Mouse (Mus musculus) adrenal gland, adult (tissue): ENCODE measurements around the gene Zfp618.
A peak's percentile ranks its signal among the peaks of the same experiment; 100 is the strongest.

Experiments
- DNase-seq, 2 experiments: peaks; one replicate each; pipeline ENCODE4 v3.0.0; 2022 to 2023; ENCODE audit warnings: low spot score in 1 of 2; ENCODE audit not compliant: inconsistent age in 2 of 2

The Zfp618 gene

DNA sequence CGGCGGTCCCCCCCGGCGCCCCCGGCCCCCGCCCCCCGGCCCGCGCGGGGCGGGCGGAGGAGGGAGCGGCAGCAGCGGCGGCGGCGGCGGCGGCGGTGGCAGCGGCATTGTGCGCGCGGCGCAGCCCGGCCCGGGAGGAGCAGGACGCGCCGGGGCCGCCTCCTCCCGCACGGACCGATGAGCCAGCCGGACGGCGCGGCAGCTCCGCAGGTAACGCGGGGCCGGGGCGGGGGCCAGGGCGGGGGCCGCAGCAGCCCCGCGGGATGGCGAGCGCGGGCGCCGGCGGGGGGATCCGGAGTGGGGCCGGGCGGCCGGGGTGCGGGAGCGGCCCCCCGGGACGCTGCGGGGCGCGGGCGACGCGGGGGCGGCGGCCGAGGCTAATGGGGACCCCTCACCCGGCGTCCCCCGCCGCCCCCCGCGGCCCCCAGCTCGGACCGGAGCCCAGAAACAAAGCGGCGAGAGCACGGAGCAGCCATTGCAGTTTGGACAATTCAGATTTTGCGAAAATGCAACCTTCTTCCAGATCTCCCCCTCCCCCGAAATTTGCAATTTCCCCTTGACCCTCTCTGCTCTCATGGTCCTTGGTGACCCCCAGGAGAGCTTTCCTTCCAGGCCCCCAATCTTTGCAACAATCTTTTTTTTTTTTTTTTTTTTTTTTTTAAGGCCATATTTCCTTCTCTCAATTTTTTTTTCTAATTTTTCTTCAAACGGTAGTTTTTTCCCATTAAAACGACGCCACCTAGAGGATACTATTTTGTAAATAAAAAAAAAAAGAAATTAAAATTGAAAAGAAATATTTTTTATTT, at the start of gene Zfp618:
Zfp618 (plus strand) TSS at position 77 of the 806 bp plus-strand sequence.
- DNase-seq = peak; percentile 32 to 71

DNA sequence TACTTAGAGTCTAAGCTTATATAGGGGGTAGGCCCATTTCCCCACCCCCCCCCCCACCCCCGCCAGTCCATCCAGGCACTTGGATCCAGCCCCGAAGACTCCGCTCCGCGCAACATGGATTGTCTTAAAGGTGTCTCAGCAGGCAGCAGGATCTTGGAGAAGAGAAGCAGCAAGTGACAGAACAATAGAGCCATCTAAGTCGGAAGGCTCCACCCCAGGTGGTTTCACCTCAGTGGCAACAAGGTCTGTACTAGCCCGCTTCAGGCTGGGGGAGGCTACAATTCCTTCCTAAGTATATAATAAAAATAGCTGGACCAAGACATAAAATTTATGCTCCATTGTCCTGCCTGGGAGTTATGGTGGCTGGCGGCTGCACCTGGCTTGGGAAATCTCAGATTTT, 48.3 kb upstream of the Zfp618 start:
- DNase-seq = no peak

DNA sequence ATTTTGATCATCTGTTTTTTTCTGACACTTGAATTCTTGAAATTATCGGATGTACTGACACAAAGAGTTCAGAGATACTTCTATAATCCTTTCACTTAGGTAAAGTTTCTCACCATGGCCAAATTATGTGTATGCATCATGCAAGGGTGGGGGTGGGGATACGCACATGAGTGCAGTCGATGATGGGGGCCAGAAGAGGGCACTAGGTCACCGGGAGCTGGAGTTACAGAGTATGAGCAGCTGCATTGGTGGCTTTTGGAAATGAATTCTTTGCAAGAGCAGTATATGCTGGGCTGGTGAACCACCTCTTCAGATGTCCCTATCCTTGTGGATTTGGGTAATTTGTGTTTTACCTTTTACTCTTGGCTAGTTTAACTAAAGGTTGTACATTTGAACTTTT, 31.6 kb upstream of the Zfp618 start:
- DNase-seq = no peak

DNA sequence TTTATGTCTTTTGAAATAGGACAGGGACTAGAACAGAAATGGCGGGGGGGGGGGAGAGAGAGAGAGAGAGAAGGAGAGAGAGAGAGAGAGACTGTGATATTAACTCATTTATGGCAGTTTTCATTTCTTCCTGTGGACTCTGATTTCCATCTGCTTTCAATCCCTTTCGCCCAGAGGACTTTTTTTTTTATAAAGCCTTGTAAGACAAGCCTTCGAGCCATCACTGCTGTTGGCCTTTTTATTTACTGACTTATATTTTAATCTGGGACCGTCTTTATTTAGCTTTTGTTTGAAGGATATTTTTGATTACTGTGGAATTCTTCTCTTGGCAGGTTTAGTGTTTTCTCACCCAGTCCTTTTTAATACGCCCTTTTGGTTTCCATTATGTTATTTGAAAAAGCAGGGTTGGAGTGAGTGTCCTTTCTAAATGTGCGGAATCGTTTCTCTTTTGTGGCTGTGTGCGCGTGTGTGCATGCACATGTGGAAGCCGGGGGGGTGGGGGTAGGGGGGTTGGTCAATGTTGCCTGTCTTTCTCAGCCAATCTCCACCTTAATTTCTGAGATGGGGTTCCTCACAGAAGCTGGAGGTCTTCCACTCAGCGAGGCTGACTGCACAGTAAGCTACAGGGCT, 29.7 kb upstream of the Zfp618 start:
- no peak for DNase-seq

DNA sequence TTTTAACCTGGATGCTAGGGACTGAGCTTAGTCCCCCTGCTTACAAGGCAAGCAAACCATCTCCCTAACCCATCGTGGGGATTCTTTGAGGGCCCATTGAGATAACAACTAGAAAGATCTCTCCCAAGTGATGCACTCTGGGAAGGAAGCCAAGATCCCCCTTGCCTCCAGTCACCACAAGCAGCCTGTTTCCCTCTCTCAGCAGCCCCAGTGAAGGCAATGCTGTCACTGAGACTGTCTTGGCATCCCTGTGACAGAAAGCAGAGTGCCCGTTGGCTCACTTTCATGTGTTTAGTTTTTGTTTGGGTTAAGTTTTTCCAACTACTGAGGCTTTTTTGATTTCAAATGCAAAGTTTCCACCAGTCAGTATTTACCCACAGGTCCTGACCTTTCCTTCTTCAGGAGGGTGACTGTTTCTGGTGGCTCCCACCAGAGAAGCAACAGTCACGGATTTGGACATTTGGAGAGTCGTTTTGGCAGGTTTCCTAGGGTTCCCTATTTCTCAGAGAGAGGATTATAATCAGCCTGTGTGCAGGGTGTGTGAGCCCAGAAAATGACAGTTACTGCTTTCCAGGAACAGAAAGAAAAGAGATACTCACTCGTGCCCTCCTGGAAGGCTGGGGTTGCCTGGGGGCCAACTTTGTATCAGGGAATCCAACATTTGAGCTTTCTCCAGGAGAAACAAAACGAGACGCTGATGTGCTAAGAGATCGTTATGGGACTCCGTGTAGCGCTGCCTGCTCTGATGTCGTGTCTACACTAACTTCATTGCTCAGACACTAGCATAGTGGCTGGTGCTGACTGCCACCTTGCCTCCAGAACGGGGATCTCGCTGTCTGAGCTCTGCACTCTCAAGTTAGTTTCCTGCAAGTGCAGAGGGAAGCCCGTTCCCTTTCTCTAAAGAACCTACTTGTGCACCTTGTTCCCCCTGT, 23.1 kb upstream of the Zfp618 start:
- DNase-seq = no peak

DNA sequence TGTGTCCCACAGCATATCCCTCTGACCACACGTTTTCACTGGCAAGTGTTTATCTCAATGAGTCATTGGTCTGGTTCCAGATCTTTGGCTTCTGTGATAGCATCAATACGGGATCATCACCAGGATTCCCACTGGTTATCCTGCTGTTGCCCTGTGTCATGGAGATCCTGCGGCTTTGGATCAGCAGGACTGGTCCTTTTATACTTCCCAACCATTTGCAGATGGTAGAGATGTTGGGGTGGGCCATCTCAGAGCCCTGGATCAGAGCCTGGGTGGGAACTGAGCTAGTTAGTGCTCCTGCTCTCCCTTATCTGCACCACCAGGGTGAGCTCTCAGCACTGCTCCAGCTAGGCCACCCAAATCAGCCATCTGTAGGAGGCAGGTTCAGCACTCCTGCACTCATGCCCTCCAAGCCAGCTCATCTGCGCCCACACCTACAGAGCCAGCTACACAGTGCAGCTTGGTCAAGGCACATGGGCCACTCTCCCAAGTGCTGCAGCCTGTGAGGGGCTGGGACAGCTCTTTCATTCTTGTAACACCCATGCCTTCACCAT, 21.0 kb upstream of the Zfp618 start:
- peak; percentile 27 to 48 for DNase-seq

DNA sequence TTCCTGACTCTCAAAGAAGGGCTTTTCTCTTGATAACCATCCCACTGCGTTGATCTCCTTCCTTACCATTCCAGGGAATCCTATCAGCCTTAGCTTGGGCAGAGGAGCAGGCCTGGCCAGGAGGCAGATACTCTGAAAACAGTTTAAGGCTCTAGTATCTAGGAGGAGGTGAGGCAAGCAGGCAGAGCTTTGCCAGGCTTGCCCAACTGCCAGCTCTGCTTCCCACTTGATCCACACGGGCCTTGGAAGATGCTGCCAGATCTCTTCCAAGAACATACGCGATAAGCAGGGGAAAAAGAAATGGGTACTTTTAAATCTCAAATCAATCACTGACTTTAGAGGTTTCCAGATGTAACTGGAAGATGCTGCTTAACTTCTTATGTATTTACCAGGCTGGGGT, 1.6 kb upstream of the Zfp618 start:
- DNase-seq = no peak

DNA sequence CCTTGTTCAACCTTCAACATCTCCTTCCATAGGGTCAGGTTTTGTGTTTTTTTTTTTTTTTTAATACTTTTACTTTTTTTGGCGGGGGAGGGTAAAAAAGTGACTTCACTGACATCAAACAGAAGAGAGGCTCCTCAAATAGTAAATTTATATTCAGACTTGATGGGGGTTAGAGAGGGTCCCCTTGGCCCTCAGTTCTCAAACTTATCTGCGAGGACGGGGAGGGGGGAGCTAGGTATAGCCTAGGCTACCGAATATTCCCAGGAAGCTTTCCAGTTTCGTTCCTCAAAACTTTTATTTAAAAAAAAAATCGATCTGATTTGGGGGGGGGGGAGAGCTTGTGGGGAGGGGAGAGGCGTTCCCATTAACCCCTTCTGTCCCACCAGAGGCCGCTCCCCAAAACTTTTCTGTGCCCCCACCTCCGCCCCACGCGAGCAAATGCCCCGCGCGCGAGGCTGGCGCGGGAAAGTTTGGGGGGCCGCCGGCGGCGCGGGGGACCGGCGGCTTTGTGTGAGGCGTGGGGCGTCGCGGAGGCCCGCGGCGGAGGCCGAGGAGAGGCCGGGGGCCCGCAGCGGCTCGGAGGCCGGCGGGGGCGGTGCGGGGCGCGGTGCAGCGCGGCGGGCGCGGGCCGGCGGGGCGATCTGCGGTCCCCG, 403 bp upstream of the Zfp618 start:
- peak; percentile 34 to 66 for DNase-seq

DNA sequence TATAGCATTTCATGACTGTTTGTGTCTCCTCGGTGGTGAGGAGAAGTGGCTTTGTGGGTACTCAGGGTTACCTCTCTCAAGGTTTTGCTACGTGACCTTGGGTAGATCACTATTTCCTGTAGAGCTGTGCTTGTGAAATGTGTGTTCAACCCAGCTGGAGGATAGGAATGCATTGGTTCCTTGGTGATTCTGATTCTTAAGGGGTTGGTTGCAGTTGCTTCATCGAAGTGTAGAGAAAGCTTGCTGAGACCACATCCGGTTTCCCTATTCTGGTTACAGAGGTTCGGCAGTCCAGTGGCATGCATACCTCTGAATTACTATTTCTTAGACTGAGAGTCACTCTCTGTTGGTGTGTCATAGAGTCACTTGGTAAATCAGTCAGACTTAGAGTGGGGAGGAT, 4.2 kb downstream of the Zfp618 start:
- DNase-seq = no peak

DNA sequence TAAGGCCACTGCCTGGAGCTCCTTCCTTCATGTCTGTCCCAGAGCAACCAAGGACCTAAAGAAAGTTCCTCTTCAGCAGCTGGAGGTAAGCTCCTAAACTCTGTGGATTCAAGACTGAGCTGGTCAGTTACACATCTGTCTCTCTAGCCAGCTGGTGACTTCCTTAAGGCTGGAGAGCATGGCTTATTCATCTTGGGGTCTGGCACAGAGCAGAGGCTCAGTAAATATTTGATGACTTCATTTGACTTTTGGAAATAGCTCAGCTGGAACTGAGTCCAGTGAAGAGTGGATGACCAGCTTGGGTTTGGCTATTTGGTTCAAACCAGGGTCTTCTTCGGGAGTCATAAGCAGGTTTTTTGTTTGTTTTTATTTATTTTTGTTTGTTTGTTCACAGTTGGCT, 6.6 kb downstream of the Zfp618 start:
- no peak for DNase-seq

DNA sequence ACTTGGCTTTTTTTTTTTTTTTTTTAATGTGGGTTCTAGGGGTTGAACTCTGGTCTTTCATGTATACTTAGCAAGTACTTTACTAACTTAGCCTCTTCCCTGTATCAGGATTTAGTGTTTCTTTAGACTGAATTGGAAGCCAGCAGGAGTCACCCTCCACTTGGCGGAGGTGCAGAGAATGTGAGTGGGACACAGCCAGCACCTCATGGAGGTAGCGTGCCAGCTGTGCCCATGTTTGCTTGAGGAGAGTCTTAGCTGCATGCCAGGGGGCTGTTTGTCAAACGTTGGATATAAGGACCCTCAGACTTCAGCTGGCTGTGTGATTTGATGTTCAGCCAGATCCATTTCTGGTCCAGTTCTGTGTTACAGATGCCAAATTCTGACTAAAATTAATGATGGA, 7.7 kb downstream of the Zfp618 start:
- no peak for DNase-seq

DNA sequence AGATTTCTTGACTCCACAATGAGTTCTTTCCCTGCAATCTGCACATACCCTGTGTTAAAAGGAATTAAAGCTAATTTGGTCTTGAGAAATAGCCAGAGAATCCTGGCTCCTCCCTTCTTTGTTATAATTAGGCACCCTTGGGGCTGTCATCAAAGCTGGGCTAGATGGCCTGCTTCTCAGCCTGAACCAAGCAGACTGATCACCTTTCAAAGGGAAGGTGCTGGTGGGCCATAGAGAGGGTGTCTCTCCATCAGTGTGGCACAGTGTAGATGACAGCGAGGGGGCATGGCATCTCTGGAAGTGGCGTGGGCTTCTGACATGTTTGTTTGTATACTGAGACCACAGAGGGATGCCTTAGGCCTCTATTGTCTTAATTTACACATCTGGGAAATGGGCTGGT, 9.5 kb downstream of the Zfp618 start:
- no peak for DNase-seq

DNA sequence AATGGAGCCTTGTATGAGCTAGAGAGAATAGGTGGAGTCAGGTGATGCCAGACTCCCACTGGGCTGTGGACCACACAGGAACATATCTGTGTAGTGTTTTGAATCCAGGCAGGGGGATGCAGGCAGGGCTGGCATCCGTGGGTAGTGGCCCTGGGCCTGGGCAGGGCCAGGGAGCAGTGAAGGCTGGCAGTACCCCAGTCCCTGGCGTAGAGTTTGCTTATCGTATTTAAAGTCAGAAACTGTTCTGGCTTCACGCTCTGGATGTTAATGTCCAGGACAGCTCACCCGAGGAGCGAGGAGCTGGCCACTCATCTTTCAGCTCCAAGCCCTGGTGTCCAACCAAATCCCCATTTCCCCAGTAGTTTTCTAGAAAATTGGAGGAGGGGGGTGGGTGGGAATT, 10.2 kb downstream of the Zfp618 start:
- DNase-seq = no peak

DNA sequence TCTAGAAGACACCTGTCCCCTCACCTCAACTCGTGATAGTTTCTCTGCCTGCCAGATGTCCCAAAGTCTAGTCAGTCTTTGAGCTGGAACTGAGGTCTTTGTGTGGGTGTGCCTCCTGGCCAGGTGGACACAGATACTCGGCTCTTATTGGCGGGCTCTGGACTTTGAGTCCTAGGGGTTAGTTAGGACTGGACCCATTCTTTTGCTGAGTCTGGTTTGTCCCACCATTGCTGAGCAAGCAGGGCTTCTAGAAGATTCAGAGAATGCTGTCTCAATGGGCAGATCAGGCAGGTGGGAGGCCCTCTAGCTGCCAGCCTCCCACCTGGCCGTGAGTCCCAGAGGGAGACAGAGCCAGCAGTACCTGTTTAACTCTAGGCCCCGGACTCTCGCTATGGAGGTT, 12.1 kb downstream of the Zfp618 start:
- no peak for DNase-seq

DNA sequence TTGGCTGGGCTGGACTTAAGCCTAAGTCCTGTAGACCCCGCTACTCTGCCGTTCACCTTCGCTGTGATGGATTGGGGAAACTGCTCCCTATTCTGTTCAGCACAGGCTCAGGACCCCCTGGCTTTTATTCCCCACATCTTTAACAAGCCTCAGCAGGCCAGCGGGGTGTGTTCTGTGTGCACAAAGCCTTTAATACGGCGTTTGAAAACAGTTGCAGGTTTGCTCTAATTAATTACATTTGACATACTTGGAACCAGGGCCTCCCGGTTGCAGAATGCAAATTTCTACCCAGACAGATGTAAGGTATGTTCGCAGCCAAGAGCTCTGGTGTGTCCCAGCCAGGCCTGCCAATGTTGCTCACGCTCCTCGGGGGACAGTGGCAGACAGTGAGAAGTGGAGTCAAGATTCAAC, 13.1 kb downstream of the Zfp618 start:
- DNase-seq = no peak

DNA sequence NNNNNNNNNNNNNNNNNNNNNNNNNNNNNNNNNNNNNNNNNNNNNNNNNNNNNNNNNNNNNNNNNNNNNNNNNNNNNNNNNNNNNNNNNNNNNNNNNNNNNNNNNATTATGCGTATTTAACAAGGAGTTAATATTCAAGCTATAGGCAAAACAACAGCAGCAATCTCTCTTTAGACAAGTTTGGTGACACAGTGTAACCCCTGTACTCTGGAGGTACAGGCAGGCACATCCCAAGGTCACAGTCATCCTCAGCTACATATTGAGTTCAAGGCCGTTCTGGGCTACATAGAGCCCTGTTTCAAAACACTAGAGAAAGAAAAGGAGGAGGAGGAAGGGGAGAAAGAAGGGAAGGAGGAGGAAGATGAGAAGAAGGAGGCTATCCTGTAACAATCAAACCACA, 16.2 kb downstream of the Zfp618 start:
- no peak for DNase-seq

DNA sequence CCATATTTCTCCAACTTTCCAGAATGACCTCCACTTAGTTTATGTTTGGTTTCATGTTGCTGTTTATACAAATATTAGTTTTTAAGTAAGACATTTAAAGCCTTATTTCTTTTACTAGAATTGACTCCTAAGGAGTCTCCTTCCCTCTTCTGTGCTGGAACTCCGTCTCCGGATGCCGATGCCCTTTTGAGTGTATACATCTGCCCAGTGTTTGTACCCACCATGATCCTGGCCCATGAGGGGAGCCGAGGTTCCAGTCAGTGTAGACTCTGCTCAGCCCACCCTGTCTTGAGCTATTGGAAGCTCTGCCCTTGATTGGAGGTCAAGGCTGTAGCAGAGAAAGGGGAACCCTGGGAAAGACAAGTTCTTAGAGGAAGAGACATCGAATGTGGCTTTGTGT, 18.2 kb downstream of the Zfp618 start:
- DNase-seq = no peak

DNA sequence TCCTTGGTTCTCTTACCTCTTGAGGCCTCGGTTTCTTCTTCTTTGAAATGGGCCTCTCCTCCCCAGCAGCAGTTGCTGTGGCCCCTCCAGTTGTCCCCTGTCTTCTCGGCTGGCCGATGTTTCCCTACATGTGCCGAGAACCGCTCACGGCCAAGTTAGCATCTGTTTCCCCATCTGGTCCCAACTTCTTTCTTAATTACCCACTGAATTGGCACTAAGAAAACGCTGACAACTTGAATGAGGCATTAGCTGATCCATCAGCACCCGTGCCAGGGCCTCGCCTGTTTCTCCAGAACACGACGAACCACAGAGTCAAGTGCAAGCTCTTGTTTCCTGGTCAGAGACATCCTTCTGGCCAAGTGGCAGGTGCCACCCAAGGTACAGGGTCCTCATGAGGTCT, 26.0 kb downstream of the Zfp618 start:
- no peak for DNase-seq

DNA sequence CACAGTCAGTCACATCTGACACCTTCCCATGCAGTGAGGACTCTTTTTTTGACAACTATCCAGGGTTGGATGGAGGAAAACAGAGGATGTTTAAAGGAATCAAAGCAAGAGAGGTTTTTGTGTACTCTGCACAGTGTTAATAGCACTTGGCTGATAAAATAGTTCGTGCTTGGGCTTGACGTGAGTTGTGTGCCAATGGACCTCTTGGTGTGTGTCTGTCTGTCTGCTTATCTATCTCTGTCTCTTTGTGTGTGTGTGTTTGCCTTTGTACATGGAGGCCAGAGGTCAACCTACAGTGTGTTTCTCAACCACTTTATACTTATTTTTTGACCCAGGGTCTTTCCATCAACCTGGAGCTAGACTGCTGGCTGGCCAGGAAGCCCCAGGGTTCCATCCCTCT, 27.8 kb downstream of the Zfp618 start:
- no peak for DNase-seq

DNA sequence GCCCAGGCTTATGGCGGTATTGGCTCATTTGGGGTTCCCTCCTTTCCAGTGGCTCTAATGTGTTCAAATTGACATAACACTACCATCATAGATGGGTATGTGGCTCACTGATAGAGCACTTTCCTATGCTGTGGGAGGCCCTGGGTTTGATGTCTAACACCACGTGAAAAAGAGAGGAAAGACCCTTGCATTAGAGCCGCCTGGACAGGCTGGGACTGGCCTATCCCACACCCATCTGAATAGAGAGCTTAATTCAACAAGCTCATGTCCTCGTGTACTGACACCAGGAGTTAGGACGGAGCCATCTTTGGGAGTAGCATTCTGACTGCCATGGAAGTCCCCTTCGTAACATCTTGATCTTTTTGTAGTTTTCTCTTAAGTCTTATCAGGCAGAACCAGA, 32.2 kb downstream of the Zfp618 start:
- no peak for DNase-seq

DNA sequence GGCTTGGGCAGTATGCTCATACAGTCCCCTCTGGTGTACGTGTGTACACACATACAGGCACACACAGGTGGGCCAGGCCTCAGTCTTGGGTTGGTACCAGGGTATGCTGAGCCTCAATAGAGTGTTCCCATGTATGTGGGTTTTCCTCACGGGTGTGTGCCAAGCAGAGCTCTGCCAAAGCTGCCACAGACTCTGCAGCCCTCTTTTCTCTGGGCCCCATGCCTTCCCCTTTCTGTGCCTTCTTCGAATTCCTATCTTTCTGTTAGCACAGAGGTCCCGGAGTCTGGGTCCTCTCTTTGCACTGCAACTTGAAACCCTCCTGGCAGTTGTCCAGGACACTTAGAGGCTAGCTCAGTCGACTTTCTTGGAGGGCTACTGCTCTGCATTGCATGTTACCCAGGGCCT, 33.1 kb downstream of the Zfp618 start:
- peak; percentile 23 to 60 for DNase-seq
